Mouse (Mus musculus) embryonic facial prominence, embryonic 12.5 days (tissue): Measurements from ENCODE around the gene Tas2r134. TPM values are rescaled to one million over a fixed set of nuclear protein-coding genes. Genes with fewer than 3 reads are reported as not detected.

Experiments used
- ATAC-seq: fragments of 200-750 bp; cut with Nextera tagmentation; 2 replicates; pipeline ENCODE4 v1.8.0; 2017; ENCODE audit not compliant: insufficient number of reproducible peaks, insufficient read depth, low FRiP score, low TSS enrichment
- H3K27ac ChIP-seq: fragments of 300-500 bp; sonication (generic); 2 replicates; pipeline ENCODE4 v1.5.1; 2016; ENCODE audit warnings: mild to moderate bottlenecking
- H3K27me3 ChIP-seq: fragments of 300-500 bp; sonication (generic); 2 replicates; pipeline ENCODE4 v1.6.1; 2016; ENCODE audit warnings: mild to moderate bottlenecking, moderate library complexity
- H3K36me3 ChIP-seq: fragments of 300-500 bp; sonication (generic); 2 replicates; pipeline ENCODE4 v1.6.1; 2016; ENCODE audit warnings: mild to moderate bottlenecking
- H3K4me1 ChIP-seq: fragments of 300-500 bp; sonication (generic); 2 replicates; pipeline ENCODE4 v1.6.1; 2016
- H3K4me2 ChIP-seq: fragments of 300-500 bp; sonication (generic); replicated peaks from 2 replicates; pipeline ENCODE4 v1.6.1; 2016; ENCODE audit warnings: mild to moderate bottlenecking, moderate library complexity
- H3K4me3 ChIP-seq: fragments of 300-500 bp; sonication (generic); 2 replicates; pipeline ENCODE4 v1.5.1; 2016; ENCODE audit warnings: mild to moderate bottlenecking
- H3K9ac ChIP-seq: fragments of 300-500 bp; sonication (generic); 2 replicates; pipeline ENCODE4 v1.6.1; 2016; ENCODE audit warnings: mild to moderate bottlenecking, moderate library complexity
- H3K9me3 ChIP-seq: fragments of 300-500 bp; sonication (generic); 2 replicates; pipeline ENCODE4 v1.6.1; 2016; ENCODE audit warnings: mild to moderate bottlenecking, moderate library complexity
- WGBS: fragments of 180-500 bp; shearing (Covaris S2); methylation state at CpG from one replicate; pipeline ENCODE4 v1.1.7; 2016; 5-methylcytosine and 5-hydroxymethylcytosine counted together
- polyA plus RNA-seq: library from polyadenylated mRNA; unstranded; fragments of >200 nt; fragmentation: Nextera tagmentation; extraction: Ambion mirVana; gene quantifications from 2 replicates; pipeline ENCODE4 v1.2.1, GENCODE M21; 2016

The Tas2r134 gene
- polyA plus RNA-seq, 1 experiment from 2014 or later = not detected

- Histone ChIP-seq H3K27ac (no peak overlapping the region), H3K4me3 (no peak overlapping the region), H3K4me2 (no peak overlapping the region), H3K9me3 (no peaks in the 10 kb centered on the region), H3K36me3 (no peaks in the 10 kb centered on the region), H3K27me3 (no peaks in the 10 kb centered on the region), H3K9ac (no peak overlapping the region), H3K4me1 (0 out of 2 replicates have a peak, but pooled peaks cover 4% of the 10 kb centered on the region)
- no peak for ATAC-seq
- 19% methylated on average over 5 of the region's 5 CpGs for WGBS
Measured at GRCm38 (mm10) chr2:51658288-51658687, 31.0 kb downstream of the Tas2r134 start.

- no peak overlapping the region for H3K9ac ChIP-seq
- no peak overlapping the region for H3K27ac ChIP-seq
- no peaks in the 10 kb centered on the region for H3K9me3 ChIP-seq
- ATAC-seq = no peak
- no peaks in the 10 kb centered on the region for H3K36me3 ChIP-seq
- H3K4me1 ChIP-seq = peaks cover 14% of the 10 kb centered on the region
- H3K4me2 ChIP-seq = no peak overlapping the region
- no peaks in the 10 kb centered on the region for H3K27me3 ChIP-seq
- no peak overlapping the region for H3K4me3 ChIP-seq
- WGBS = 60% methylated on average over 2 of the region's 2 CpGs
Measured at GRCm38 (mm10) chr2:51674321-51674720, 47.0 kb downstream of the Tas2r134 start.
